Mouse (Mus musculus): ENCODE results near the gene Atrnl1.
A peak's percentile ranks its signal among the peaks of the same experiment; 100 is the strongest.
"Not testable (repeated sequence)": the region's sequence is repeated elsewhere in the genome, so short reads cannot be mapped to it uniquely, and the experiment has no call there.

The Atrnl1 gene

GRCm38 (mm10) chr19:57825271-57826207 lies 214.7 kb downstream of the Atrnl1 start:
- DNase-seq (ENCODE audit: low read depth) = no peak

DNA sequence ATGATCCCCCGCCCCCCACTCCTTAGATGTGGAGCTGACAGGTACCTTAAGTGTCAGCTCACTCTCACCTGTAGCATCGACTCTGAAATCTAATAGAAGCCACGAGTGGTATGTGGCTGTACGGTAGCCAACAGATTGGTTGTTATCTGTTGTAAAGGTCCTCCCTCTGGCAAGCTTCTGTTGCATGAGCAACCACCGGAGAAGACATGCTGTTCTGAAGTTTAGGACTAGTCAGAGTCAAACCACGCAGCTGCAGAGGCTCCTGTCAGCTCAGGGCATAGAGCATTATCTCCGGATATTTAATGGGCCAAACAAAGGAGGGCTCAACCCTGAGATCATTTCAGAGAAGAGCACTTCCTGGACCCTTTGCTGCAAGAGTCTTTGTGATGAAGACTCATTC lies 222.2 kb downstream of the Atrnl1 start:
- DNase-seq (ENCODE audit: low read depth) = no peak

GRCm38 (mm10) chr19:57837882-57838281 lies 227.0 kb downstream of the Atrnl1 start:
- DNase-seq (ENCODE audit: low read depth) = no peak

GRCm38 (mm10) chr19:57838546-57838945 lies 227.7 kb downstream of the Atrnl1 start:
- no peak for DNase-seq (ENCODE audit: low read depth)

DNA sequence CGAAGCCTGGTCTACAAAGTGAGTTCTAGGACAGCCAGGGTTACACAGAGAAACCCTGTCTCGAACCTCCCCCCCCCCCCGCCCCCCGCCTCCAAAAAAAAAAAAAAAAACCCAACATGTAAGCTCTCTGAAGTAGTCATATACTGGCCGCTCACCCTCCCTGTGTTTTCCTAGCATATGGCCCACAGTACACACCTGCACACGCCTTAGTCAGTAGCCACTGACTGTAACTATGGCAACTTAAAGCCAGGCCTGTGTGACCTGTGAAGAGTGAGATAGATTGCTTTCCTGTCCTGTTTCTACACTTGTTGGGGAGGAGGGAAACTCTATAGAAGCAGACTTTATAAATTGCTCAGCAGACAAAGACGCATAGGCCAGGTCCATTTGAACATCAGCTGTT lies 239.1 kb downstream of the Atrnl1 start:
- no peak for DNase-seq (ENCODE audit: low read depth)

- no peak for DNase-seq (ENCODE audit: low read depth)
Observed at GRCm38 (mm10) chr19:57868350-57868749, 257.5 kb downstream of the Atrnl1 start.

DNA sequence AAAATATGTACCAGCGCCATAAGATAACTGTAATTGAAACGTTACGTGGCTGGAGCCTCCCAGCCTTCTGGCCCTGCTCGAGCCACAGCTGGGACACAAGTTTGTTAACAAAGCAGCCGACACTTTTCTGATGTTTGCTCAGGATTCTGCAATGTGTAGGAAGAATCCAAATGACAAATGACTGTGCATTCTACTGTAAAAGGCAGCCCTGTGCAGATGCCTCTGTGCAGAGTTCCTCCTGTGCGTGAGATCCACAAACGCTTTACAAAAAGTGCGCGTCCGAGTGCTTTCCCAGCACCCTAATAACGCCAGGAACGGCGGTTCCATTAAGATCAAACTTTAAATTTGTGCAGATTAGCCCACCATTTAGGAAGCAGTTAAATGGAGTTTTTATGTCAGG lies 260.0 kb downstream of the Atrnl1 start:
- DNase-seq (ENCODE audit: low read depth) = no peak

GRCm38 (mm10) chr19:57876057-57876456 lies 265.2 kb downstream of the Atrnl1 start:
- DNase-seq (ENCODE audit: low read depth) = peak; percentile 23

- no peak for DNase-seq (ENCODE audit: low read depth)
Observed at GRCm38 (mm10) chr19:57877343-57877742, 266.5 kb downstream of the Atrnl1 start.

- no peak for DNase-seq (ENCODE audit: low read depth)
Observed at GRCm38 (mm10) chr19:57878583-57878982, 267.7 kb downstream of the Atrnl1 start.

DNA sequence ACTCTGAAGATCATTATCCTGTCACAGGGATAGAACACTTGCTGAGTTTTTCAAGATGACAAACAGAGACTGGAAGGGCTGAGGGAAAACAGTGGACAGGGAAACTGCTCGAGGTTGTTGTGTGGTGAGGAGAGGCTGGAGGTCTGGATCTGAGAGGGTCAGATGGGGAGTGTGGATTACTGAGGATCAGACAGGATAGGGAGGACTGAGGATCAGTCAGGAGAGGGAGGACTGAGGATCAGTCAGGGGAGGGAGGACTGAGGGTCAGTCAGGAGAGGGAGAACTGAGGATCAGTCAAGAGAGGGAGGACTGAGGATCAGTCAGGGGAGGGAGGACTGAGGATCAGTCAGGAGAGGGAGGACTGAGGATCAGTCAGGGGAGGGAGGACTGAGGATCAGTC lies 269.0 kb downstream of the Atrnl1 start:
- not testable (repeated sequence) for DNase-seq (ENCODE audit: low read depth)

GRCm38 (mm10) chr19:57881927-57882326 lies 271.1 kb downstream of the Atrnl1 start:
- no peak for DNase-seq (ENCODE audit: low read depth)

DNA sequence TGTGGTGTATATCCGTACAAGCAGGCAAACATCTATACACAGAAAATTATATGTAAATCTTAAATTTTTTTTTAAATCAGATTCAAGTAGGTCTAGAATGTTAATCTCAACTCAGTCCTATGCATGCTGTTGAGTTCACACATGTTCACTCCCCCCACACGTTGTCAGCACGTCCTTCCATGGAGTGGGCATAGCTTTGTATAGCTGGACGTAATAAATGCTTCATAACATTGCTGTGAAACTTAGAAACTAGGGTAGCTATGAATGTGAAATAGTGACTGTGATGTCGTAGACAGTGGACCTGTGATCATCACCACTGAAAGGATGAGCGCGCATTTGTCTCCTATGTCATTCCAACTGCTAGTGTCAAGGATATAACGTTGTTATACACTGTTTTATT lies 278.0 kb downstream of the Atrnl1 start:
- no peak for DNase-seq (ENCODE audit: low read depth)

DNA sequence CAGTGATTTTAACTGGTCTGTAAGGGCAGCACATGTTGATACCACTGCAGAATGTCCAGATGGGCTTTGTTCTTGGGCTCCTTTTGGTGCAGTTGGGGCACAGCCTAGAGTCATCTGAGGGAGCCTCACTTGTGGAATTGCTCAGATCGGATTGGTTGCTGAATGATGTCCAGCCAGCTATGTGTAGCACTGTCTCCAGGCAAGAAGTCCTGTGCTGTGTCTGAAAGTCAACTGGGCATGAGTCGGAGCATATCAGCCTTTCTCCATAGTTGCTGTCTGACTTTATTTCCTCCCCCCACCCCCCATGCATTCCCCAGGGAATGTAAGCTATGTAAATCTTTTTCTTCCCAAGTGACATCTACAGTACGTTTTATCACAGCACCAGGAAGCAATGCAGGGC lies 278.9 kb downstream of the Atrnl1 start:
- DNase-seq (ENCODE audit: low read depth) = no peak

DNA sequence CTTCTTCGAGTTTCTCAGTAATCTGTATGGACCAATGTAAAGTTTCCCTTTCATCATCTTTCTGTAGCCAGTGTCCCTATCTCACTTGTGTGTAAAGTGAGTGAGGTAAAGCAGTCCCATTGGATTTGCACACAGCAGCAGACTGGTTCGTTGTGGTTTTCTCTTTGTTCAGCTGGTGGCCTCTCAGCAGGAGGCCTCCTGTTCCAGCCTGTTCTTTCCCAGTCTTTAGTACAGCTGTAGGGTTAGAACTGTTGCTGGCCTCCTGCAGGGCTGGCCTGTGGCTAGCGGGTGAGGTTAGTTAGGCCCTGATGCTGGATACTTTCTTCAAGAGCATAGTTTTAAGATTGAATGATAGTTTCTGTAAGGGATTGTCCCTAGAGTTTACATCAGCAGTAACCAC lies 280.1 kb downstream of the Atrnl1 start:
- no peak for DNase-seq (ENCODE audit: low read depth)

DNA sequence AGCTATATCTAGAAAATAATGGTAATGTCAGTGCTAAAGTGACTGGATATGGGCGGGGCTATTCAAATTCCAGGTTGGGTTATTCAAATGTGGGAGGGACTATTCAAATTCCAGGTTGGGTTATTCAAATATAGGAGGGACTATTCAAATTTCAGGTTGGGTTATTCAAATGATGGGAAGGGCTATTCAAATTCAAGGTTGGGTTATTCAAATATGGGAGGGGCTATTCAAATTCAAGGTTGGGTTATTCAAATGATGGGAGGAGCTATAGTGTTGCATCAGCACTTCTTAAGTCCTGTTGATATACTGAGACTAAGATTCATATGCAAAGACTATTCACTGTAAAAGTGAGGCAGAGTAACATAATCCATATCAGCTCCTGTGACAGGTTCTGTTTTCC lies 283.4 kb downstream of the Atrnl1 start:
- DNase-seq (ENCODE audit: low read depth) = no peak

DNA sequence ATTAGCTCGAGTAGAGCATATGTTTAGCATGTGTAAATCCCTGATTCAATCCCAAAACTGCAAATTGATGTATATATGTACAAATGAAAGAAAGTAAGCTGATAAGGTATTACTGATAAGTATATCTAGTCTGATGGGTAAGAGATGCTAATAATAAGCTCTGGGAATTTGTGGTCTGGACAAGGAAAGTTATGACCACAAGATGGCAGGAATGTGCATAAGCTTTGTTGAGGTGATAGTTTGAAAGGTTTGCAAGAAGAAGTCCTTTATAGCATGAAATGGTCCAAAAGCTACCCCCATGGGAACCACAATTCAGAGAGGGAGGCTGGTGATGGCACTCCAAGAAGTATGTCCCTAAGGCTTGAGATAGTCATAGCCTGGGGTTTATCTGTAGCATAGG lies 289.2 kb downstream of the Atrnl1 start:
- DNase-seq (ENCODE audit: low read depth) = no peak

DNA sequence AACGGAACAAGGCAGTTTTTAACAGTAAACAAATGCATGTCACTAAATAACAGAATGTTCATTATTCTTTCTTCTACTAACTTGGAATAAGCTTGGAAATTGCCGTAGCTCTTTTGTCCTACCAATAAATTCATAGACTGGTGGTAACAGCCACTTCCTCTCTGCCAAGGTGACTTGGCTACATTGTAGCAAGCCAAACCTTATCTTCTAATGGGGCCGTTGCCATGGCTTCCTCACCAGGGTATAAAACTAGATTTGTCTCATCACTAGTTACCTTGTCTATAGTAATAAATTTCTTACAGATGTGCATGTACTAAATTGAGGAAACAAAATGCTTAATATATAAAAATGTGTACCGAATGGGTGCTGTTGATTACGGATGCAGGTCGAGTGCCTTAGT lies 298.6 kb downstream of the Atrnl1 start:
- DNase-seq (ENCODE audit: low read depth) = no peak

- no peak for DNase-seq (ENCODE audit: low read depth)
Observed at GRCm38 (mm10) chr19:57910650-57911049, 299.8 kb downstream of the Atrnl1 start.

DNA sequence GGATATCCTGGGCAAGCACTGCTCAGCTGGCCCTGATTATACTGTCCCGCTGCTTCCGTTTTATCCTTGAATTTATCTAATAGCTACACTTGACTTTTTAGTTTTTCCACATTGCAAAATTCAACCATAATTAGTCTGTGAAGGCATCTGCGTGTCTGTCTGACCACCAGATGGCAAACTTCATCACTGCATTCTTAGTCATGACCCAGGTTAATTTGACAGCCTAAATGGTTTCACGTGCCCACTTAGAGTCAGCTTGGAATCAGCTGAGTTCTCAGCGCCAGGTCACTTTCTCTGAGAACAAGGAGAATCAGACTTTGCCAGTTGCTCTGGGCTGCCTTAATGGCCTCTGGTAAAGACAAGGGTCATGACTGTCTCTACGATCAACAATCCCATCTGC lies 305.5 kb downstream of the Atrnl1 start:
- DNase-seq (ENCODE audit: low read depth) = no peak

DNA sequence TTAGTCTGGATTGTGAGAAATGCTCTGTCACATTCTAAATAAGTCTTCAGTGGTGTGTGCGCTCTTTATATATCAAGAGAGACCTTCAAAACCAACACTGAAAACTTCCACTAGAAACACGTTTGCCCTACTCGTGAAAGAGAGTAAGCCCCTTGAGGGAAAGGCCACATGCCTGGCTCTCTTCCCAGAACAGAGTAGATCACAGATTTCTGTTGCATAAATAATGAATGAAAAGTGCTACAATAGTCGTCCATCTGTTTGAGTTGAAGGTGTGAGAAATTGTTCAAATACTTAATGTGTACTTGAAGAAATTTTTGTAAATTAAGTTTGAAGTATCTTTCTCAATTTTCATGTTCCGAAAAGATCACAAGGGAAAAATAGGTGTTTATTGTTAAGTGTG lies 312.2 kb downstream of the Atrnl1 start:
- no peak for DNase-seq (ENCODE audit: low read depth)

DNA sequence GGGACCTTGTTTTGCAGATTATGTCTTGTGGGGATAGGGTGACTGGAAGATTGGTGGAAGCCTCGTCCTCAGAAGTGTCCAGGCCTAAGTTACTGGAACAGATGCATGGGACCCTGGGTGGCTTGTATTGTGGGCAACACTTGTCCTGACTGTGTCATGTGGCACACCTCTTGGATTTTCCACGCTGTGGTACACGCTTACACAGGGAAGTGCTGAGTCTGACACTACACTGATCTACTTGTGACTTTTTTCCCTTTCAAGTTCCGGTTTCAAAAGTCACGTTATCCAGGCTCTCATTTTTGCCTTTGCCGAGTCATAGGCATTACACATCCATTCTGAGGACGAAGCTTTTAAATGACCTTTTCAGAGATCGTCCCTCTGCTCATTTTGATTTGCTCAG lies 314.0 kb downstream of the Atrnl1 start:
- DNase-seq (ENCODE audit: low read depth) = no peak

GRCm38 (mm10) chr19:57925681-57926080 lies 314.8 kb downstream of the Atrnl1 start:
- DNase-seq (ENCODE audit: low read depth) = no peak
